Comparison of ENCODE assay signal across 30 mouse cellular contexts in the genomic region with DNA sequence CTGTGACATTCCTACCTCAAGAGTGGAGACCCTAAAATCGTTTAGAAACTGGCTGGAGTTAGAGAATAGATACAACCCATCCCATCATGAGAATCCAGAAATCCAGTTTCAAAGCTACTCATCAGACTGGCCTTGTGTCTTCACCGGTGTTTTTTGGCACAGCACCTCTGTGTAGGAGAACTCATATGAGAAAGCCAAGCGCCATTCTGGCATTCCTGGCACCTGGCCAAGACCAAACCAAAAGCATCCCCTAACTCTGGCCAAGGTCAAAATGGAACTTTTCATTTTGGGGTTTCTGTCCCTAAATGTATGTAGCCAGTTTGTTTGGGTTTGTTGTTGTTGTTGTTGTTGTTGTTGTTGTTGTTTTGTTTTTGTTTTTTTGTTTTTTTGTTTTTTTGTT. TPM values are rescaled to one million over a fixed set of nuclear protein-coding genes. Genes with fewer than 3 reads are reported as not detected.
DNase-seq lines count a peak whose midpoint lies in the region; ATAC-seq and TF ChIP-seq lines count a peak whose summit lies in the region.
"Had no signal": no experiment of that assay in that cellular context is flagged by ENCODE, and none has a peak within 500 bp of the region (broad histone marks: within the 10 kb centered on the region; RNA-seq: fewer than 3 reads in every experiment).

No protein-coding gene starts in this region.

- no peaks in the 10 kb centered on the region for H3K9me3 ChIP-seq in forebrain, embryonic 14.5 days (replicated peaks; ENCODE audit: control insufficient read depth, low read length)
- H3K9me3 ChIP-seq in forebrain, embryonic 16.5 days (ENCODE audit: control insufficient read depth, low read length): no peaks in the 10 kb centered on the region
- H3K9me3 ChIP-seq: embryonic facial prominence, embryonic 12.5 days; forebrain, embryonic 15.5 days; kidney, embryonic 15.5 days; liver, embryonic 12.5 days; midbrain, embryonic 10.5 days; midbrain, embryonic 15.5 days had no signal

- H3K27me3 ChIP-seq in forebrain, embryonic 14.5 days (replicated peaks; ENCODE audit: control insufficient read depth, insufficient read depth, low read length): no peaks in the 10 kb centered on the region
- H3K27me3 ChIP-seq in forebrain, embryonic 16.5 days (replicated peaks; ENCODE audit: control insufficient read depth, insufficient read depth, low read length): no peaks in the 10 kb centered on the region
- H3K27me3 ChIP-seq in cerebellum, adult 2 months (ENCODE audit: control insufficient read depth, insufficient read depth, low read length): no peaks in the 10 kb centered on the region
- H3K27me3 ChIP-seq: embryonic facial prominence, embryonic 12.5 days; forebrain, embryonic 15.5 days; kidney, embryonic 15.5 days; liver, embryonic 12.5 days; midbrain, embryonic 15.5 days had no signal

- H3K4me1 ChIP-seq in forebrain, embryonic 14.5 days (ENCODE audit: control insufficient read depth, insufficient read depth, low read length): no peaks in the 10 kb centered on the region
- no peaks in the 10 kb centered on the region for H3K4me1 ChIP-seq in forebrain, embryonic 16.5 days (replicated peaks; ENCODE audit: control insufficient read depth, insufficient read depth, low read length)
- H3K4me1 ChIP-seq in cerebellum, adult 2 months (ENCODE audit: control insufficient read depth, insufficient read depth, low read length): no peaks in the 10 kb centered on the region
- H3K4me1 ChIP-seq: embryonic facial prominence, embryonic 12.5 days; forebrain, embryonic 15.5 days; kidney, embryonic 15.5 days; liver, embryonic 12.5 days; midbrain, embryonic 10.5 days; midbrain, embryonic 15.5 days had no signal

- TF ChIP-seq POLR2A in cerebellum, adult 2 months (IDR thresholded peaks at IDR 0.05; ENCODE audit: borderline replicate concordance, insufficient read depth, low read length): no peak

- no peak overlapping the region for H3K9ac ChIP-seq in forebrain, embryonic 14.5 days (ENCODE audit: low read length)
- no peak overlapping the region for H3K9ac ChIP-seq in forebrain, embryonic 16.5 days (replicated peaks; ENCODE audit: low read depth, low read length)
- H3K9ac ChIP-seq: embryonic facial prominence, embryonic 12.5 days; forebrain, embryonic 15.5 days; kidney, embryonic 15.5 days; liver, embryonic 12.5 days; midbrain, embryonic 15.5 days had no signal

- no peak for ATAC-seq in forebrain, embryonic 14.5 days
- no peak for ATAC-seq in forebrain, embryonic 16.5 days
- ATAC-seq: activated CD4-positive, CD25-positive, alpha-beta regulatory T cell, adult 4 months; CD4-positive, CD25-positive, alpha-beta regulatory T cell, adult 4 months; forebrain, embryonic 15.5 days; hindbrain, embryonic 16.5 days; liver, embryonic 12.5 days; midbrain, embryonic 15.5 days had no signal

- no peak overlapping the region for H3K4me3 ChIP-seq in forebrain, embryonic 14.5 days (ENCODE audit: low read depth, low read length)
- no peak overlapping the region for H3K4me3 ChIP-seq in forebrain, embryonic 16.5 days (replicated peaks; ENCODE audit: low read length)
- H3K4me3 ChIP-seq in cerebellum, adult 2 months (replicated peaks; ENCODE audit: insufficient read depth, low read depth, low read length): no peak overlapping the region
- H3K4me3 ChIP-seq: embryonic facial prominence, embryonic 12.5 days; forebrain, embryonic 15.5 days; kidney, embryonic 15.5 days; left cerebral cortex, adult 2 months; liver, embryonic 12.5 days; midbrain, embryonic 10.5 days; midbrain, embryonic 15.5 days had no signal

- no peaks in the 10 kb centered on the region for H3K36me3 ChIP-seq in forebrain, embryonic 14.5 days (ENCODE audit: control insufficient read depth, insufficient read depth, low read length)
- no peaks in the 10 kb centered on the region for H3K36me3 ChIP-seq in forebrain, embryonic 16.5 days (ENCODE audit: control insufficient read depth, insufficient read depth)
- H3K36me3 ChIP-seq: embryonic facial prominence, embryonic 12.5 days; forebrain, embryonic 15.5 days; kidney, embryonic 15.5 days; liver, embryonic 12.5 days; midbrain, embryonic 10.5 days; midbrain, embryonic 15.5 days had no signal

- TF ChIP-seq CTCF in cerebellum, adult 2 months (IDR thresholded peaks at IDR 0.05; ENCODE audit: borderline replicate concordance, insufficient read depth, low read depth, low read length): no peak

- no peak overlapping the region for H3K27ac ChIP-seq in forebrain, embryonic 14.5 days (ENCODE audit: low read depth, low read length)
- H3K27ac ChIP-seq in forebrain, embryonic 16.5 days (ENCODE audit: low read length): no peak overlapping the region
- no peak overlapping the region for H3K27ac ChIP-seq in cerebellum, adult 2 months (ENCODE audit: insufficient read depth, low read length)
- H3K27ac ChIP-seq: embryonic facial prominence, embryonic 12.5 days; forebrain, embryonic 15.5 days; kidney, embryonic 15.5 days; left cerebral cortex, adult 2 months; liver, embryonic 12.5 days; midbrain, embryonic 10.5 days; midbrain, embryonic 15.5 days; stomach, postnatal 0 days had no signal

- peak; percentile 18 for DNase-seq in forebrain, embryonic 14.5 days (ENCODE audit: low spot score)
- DNase-seq in Muller cell, postnatal 12 days (ENCODE audit: inconsistent ontology term): peak; percentile 8
- DNase-seq in cerebellum, adult 2 months: peak; percentile 38 to 49
- DNase-seq in cerebellum, postnatal 25 days: peak; percentile 44 to 66
- no peak for DNase-seq in right cerebral cortex, postnatal 10 days (ENCODE audit: low spot score in 2 of 2)
- no peak for DNase-seq in adrenal gland, postnatal 25 days
- DNase-seq: adrenal gland, adult 2 months; embryo, embryonic 11 days; gastrocnemius, postnatal 14 days; kidney, adult 18-20 months; lung, adult 2 months; lung, postnatal 14 days; right cerebral cortex, adult 18-20 months; right cerebral cortex, postnatal 4 days had no signal

- WGBS in forebrain, embryonic 14.5 days: 72% methylated on average over 3 of the region's 3 CpGs
- 75% methylated on average over 3 of the region's 3 CpGs for WGBS in forebrain, embryonic 16.5 days
- WGBS in cerebellum, adult 2 months: 17% methylated on average over 3 of the region's 3 CpGs

- no peak overlapping the region for H3K4me2 ChIP-seq in forebrain, embryonic 14.5 days (ENCODE audit: low read length)
- no peak overlapping the region for H3K4me2 ChIP-seq in forebrain, embryonic 16.5 days (ENCODE audit: low read length)
- H3K4me2 ChIP-seq: embryonic facial prominence, embryonic 12.5 days; forebrain, embryonic 15.5 days; kidney, embryonic 15.5 days; liver, embryonic 12.5 days; midbrain, embryonic 15.5 days had no signal

RNA-seq across cellular contexts. Expression of gene Mstn, which starts 15.2 kb away (rescaled TPM):
- polyA plus RNA-seq in forebrain, embryonic 14.5 days (2014; fragmentation: Nextera tagmentation; extraction: Ambion mirVana): 0.32 and 0.73 TPM in 2 replicates
- polyA plus RNA-seq in forebrain, embryonic 16.5 days (2015; fragmentation: Nextera tagmentation; extraction: Ambion mirVana): 0.68 and 0.89 TPM in 2 replicates
- polyA plus RNA-seq in cerebellum, adult 2 months (2012; rRNA removed): 0.18 and 0.19 TPM in 2 replicates
- total RNA-seq in adrenal gland, postnatal 25 days (2021): not detected in 2 replicates
- total RNA-seq: adrenal gland, adult 2 months; granulocyte monocyte progenitor cell, adult 5-6 weeks; neutrophil, adult 5-6 weeks had no signal
- polyA plus RNA-seq: activated CD4-positive, CD25-positive, alpha-beta regulatory T cell, adult 4 months; adrenal gland, adult 2 months; intestine, embryonic 14.5 days; spleen, adult 2 months had no signal

RNA-seq across cellular contexts. Expression of gene 1700019D03Rik, which starts 56.7 kb away (rescaled TPM):
- polyA plus RNA-seq in forebrain, embryonic 14.5 days (2014; fragmentation: Nextera tagmentation; extraction: Ambion mirVana): 2.1 and 2.5 TPM in 2 replicates
- polyA plus RNA-seq in forebrain, embryonic 16.5 days (2015; fragmentation: Nextera tagmentation; extraction: Ambion mirVana): 2.9 and 3.6 TPM in 2 replicates
- 12.4 and 13.9 TPM in 2 replicates for polyA plus RNA-seq in cerebellum, adult 2 months (2012; rRNA removed)
- total RNA-seq in adrenal gland, postnatal 25 days (2021): 0.24 TPM in 1 of 2 replicates, not detected in the other

Comparison
In these comparisons a context has a peak if more than half of its experiments do, and no peak if none do; other contexts are left out.
1. DNase-seq: peak in forebrain, embryonic 14.5 days (single experiment), Muller cell, postnatal 12 days (single experiment), cerebellum, adult 2 months (2 of 2) and cerebellum, postnatal 25 days (2 of 2); none in right cerebral cortex, postnatal 10 days (0 of 2) and adrenal gland, postnatal 25 days (single experiment).